Mouse (Mus musculus): ENCODE results near the gene Stn1. TPM values are rescaled to one million over a fixed set of nuclear protein-coding genes. Genes with fewer than 3 reads are reported as not detected.

Gene Stn1
- polyA plus RNA-seq, 2 experiments = 39.1 to 53.6 TPM

DNA sequence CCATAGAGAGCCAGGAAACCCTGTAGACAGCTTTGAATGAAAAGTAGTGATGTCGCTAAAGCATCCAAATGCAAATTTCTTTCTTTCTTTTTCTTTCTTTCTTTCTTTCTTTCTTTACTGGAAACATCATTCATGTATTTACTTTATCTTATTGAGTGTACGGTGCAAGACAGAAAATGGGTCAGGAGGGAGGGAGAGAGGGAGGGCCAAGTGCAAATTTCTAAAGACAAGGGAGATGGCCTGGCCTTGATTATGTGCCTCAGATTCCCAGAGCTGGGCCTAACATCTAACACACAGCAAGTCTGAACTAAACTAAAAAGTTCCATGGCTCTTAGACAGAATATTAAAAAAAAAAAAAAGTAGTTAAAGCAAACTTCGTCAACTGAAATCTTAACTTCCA is 63.9 kb downstream of the Stn1 start:
- no peak overlapping the region for H3K4me2 ChIP-seq (replicated peaks; ENCODE audit: low read depth, low read length, severe bottlenecking)
- DNase-seq (ENCODE audit: low spot score) (no peak), ATAC-seq (ENCODE audit: low FRiP score, low read depth) (no peak)
- H3K4me3 ChIP-seq (replicated peaks; ENCODE audit: low read length) = no peak overlapping the region
- no peaks in the 10 kb centered on the region for H3K4me1 ChIP-seq (ENCODE audit: control insufficient read depth, insufficient read depth, low read length)
- no peak overlapping the region for H3K27ac ChIP-seq (replicated peaks; ENCODE audit: low read depth, low read length)
- TF ChIP-seq POLR2A (IDR thresholded peaks at IDR 0.05; ENCODE audit: borderline replicate concordance, extremely low read depth, insufficient read depth, insufficient read length) = no peak
- H3K27me3 ChIP-seq (ENCODE audit: control insufficient read depth, insufficient read depth, low read length) = no peaks in the 10 kb centered on the region
- H3K9ac ChIP-seq (ENCODE audit: low read depth, low read length, severe bottlenecking) = no peak overlapping the region
- no peaks in the 10 kb centered on the region for H3K9me3 ChIP-seq (ENCODE audit: control insufficient read depth, low read length)
- 81% methylated on average over 3 of the region's 3 CpGs for WGBS
- H3K36me3 ChIP-seq (ENCODE audit: control insufficient read depth, insufficient read depth, low read length) = no peaks in the 10 kb centered on the region

DNA sequence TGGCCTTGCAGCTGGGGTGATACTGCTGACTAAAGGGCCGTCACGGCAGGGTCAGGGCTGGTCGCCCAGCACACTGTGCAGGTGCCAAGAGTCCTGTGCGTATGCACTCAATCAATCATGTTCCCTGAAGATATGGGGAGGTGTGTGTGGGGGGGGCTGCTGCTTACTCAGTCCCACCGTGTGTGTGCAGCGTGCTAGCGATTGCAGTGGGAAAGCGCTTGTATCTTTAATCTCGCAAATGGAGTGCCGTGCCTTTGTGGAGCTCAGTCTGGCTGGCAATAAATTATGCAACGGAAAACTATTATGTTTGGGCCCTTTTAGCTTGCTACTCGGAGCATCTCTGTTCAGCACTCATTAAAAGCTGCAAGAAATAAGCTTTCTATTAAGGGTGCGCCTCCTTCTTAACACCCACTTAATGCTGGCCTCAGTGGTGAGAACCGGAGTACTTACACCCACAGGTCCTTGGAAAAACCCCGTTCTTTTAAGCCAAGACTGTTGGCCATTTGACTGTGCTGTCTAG is 64.4 kb downstream of the Stn1 start:
- no peak overlapping the region for H3K4me3 ChIP-seq (replicated peaks; ENCODE audit: low read length)
- ATAC-seq (ENCODE audit: low FRiP score, low read depth) (no peak), DNase-seq (ENCODE audit: low spot score) (no peak)
- no peak overlapping the region for H3K4me2 ChIP-seq (replicated peaks; ENCODE audit: low read depth, low read length, severe bottlenecking)
- no peak overlapping the region for H3K9ac ChIP-seq (ENCODE audit: low read depth, low read length, severe bottlenecking)
- no peaks in the 10 kb centered on the region for H3K4me1 ChIP-seq (ENCODE audit: control insufficient read depth, insufficient read depth, low read length)
- H3K36me3 ChIP-seq (ENCODE audit: control insufficient read depth, insufficient read depth, low read length) = no peaks in the 10 kb centered on the region
- WGBS = 27% methylated on average over 15 of the region's 15 CpGs
- H3K9me3 ChIP-seq (ENCODE audit: control insufficient read depth, low read length) = no peaks in the 10 kb centered on the region
- no peaks in the 10 kb centered on the region for H3K27me3 ChIP-seq (ENCODE audit: control insufficient read depth, insufficient read depth, low read length)
- no peak for TF ChIP-seq POLR2A (IDR thresholded peaks at IDR 0.05; ENCODE audit: borderline replicate concordance, extremely low read depth, insufficient read depth, insufficient read length)
- H3K27ac ChIP-seq (replicated peaks; ENCODE audit: low read depth, low read length) = no peak overlapping the region

DNA sequence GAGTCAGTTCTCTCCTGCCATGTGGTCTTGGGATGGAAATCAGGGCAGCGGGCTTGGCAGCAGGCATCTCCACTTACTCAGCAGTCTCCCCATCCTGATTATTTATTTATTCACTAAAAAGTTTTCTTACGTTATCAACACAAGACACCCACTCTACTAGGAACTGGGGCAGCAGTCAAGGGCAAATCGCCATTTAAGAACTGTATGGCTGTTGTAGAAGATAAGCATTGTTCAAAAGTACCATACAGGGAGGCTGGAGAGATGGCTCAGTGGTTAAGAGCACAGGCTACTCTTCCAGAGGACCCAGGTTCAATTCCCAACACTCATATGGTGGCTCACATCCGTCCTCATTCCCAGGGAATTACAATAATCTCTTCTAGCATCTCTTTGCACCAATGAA is 65.5 kb downstream of the Stn1 start:
- Histone ChIP-seq H3K27ac (replicated peaks; ENCODE audit: low read depth, low read length) (no peak overlapping the region), H3K9ac (ENCODE audit: low read depth, low read length, severe bottlenecking) (no peak overlapping the region), H3K27me3 (ENCODE audit: control insufficient read depth, insufficient read depth, low read length) (no peaks in the 10 kb centered on the region), H3K4me1 (ENCODE audit: control insufficient read depth, insufficient read depth, low read length) (no peaks in the 10 kb centered on the region), H3K4me2 (replicated peaks; ENCODE audit: low read depth, low read length, severe bottlenecking) (no peak overlapping the region), H3K36me3 (ENCODE audit: control insufficient read depth, insufficient read depth, low read length) (no peaks in the 10 kb centered on the region), H3K9me3 (ENCODE audit: control insufficient read depth, low read length) (no peaks in the 10 kb centered on the region), H3K4me3 (replicated peaks; ENCODE audit: low read length) (no peak overlapping the region)
- ATAC-seq (ENCODE audit: low FRiP score, low read depth) (no peak), DNase-seq (ENCODE audit: low spot score) (no peak)
- WGBS = 79% methylated on average over 4 of the region's 4 CpGs
- no peak for TF ChIP-seq POLR2A (IDR thresholded peaks at IDR 0.05; ENCODE audit: borderline replicate concordance, extremely low read depth, insufficient read depth, insufficient read length)

DNA sequence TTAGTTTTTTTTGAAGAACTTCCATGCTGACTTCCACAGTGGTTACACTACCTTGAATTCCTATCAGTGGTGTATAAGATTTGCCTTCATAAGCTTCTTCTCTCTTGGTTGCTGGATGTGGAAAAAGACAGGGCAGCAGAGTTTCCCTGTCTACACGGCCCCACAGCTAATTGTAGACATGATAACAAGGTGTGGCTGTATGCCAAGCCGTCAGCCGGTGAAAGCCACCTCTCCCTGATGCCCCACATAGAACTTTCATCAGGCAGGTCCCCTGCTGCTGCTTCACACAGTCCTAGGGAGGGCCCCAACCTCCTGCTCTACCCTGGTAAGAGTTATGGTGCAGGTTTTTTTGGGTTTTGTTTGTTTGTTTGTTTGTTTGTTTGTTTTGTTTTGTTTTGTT is 68.6 kb downstream of the Stn1 start:
- no peaks in the 10 kb centered on the region for H3K36me3 ChIP-seq (ENCODE audit: control insufficient read depth, insufficient read depth, low read length)
- H3K4me1 ChIP-seq (ENCODE audit: control insufficient read depth, insufficient read depth, low read length) = peaks cover 3% of the 10 kb centered on the region; the same call in 1 of the 2 replicates
- no peak overlapping the region for H3K4me3 ChIP-seq (replicated peaks; ENCODE audit: low read length)
- no peak overlapping the region for H3K9ac ChIP-seq (ENCODE audit: low read depth, low read length, severe bottlenecking)
- DNase-seq (ENCODE audit: low spot score) (no peak), ATAC-seq (ENCODE audit: low FRiP score, low read depth) (no peak)
- TF ChIP-seq POLR2A (IDR thresholded peaks at IDR 0.05; ENCODE audit: borderline replicate concordance, extremely low read depth, insufficient read depth, insufficient read length) = no peak
- H3K4me2 ChIP-seq (replicated peaks; ENCODE audit: low read depth, low read length, severe bottlenecking) = no peak overlapping the region
- no peak overlapping the region for H3K27ac ChIP-seq (replicated peaks; ENCODE audit: low read depth, low read length)
- WGBS = 61% methylated on average over 3 of the region's 3 CpGs
- no peaks in the 10 kb centered on the region for H3K27me3 ChIP-seq (ENCODE audit: control insufficient read depth, insufficient read depth, low read length)
- H3K9me3 ChIP-seq (ENCODE audit: control insufficient read depth, low read length) = no peaks in the 10 kb centered on the region

DNA sequence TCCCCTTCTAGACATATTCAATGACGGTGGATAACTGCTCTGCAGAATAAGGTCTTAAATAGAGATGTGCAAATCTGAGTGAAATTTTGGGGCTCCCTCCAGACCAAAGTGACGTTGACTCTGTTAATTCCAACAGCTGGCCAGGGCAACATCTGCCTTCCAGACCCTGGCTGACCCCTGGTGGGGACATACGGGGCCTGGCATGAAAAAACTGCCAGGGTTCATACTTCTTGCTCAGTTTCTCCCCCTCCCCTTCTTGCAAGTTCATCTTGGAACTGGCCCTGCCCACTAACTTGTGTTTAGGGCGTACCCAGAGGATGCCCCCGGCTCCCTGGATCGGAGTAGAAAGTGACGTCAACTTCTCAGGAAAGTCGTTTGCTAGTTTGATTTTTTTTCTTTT is 70.5 kb downstream of the Stn1 start:
- Histone ChIP-seq H3K36me3 (ENCODE audit: control insufficient read depth, insufficient read depth, low read length) (no peaks in the 10 kb centered on the region), H3K9ac (ENCODE audit: low read depth, low read length, severe bottlenecking) (no peak overlapping the region), H3K9me3 (ENCODE audit: control insufficient read depth, low read length) (no peaks in the 10 kb centered on the region), H3K4me2 (replicated peaks; ENCODE audit: low read depth, low read length, severe bottlenecking) (no peak overlapping the region), H3K4me1 (ENCODE audit: control insufficient read depth, insufficient read depth, low read length) (peaks cover 11% of the 10 kb centered on the region), H3K27ac (replicated peaks; ENCODE audit: low read depth, low read length) (no peak overlapping the region), H3K4me3 (replicated peaks; ENCODE audit: low read length) (no peak overlapping the region), H3K27me3 (ENCODE audit: control insufficient read depth, insufficient read depth, low read length) (no peaks in the 10 kb centered on the region)
- no peak for TF ChIP-seq POLR2A (IDR thresholded peaks at IDR 0.05; ENCODE audit: borderline replicate concordance, extremely low read depth, insufficient read depth, insufficient read length)
- no peak for ATAC-seq (ENCODE audit: low FRiP score, low read depth)
- DNase-seq (ENCODE audit: low spot score) = no peak
- WGBS = 61% methylated on average over 8 of the region's 8 CpGs

DNA sequence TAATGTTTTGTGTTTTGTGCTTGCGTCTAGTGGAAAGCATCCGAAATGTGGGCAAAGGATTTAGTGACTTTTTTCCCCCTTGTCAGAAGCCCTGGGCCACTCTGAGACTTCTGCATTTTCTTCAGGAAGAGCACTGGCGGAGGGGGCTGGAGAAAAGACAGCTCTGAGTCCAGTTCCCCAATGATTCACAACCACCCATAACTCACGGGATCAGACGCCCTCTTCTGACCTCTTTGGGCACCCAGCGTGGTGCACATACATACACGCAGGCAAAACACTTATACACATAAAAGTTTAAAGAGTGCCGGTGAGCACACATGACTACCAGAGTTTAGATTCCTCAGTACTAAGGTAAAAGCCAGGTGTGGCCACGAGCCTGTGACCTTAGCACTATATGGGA is 71.8 kb downstream of the Stn1 start:
- H3K27ac ChIP-seq (replicated peaks; ENCODE audit: low read depth, low read length) = no peak overlapping the region
- peaks cover 11% of the 10 kb centered on the region for H3K4me1 ChIP-seq (ENCODE audit: control insufficient read depth, insufficient read depth, low read length)
- ATAC-seq (ENCODE audit: low FRiP score, low read depth) (no peak), DNase-seq (ENCODE audit: low spot score) (no peak)
- 58% methylated on average over 9 of the region's 9 CpGs for WGBS
- no peaks in the 10 kb centered on the region for H3K36me3 ChIP-seq (ENCODE audit: control insufficient read depth, insufficient read depth, low read length)
- H3K4me2 ChIP-seq (replicated peaks; ENCODE audit: low read depth, low read length, severe bottlenecking) = no peak overlapping the region
- H3K4me3 ChIP-seq (replicated peaks; ENCODE audit: low read length) = no peak overlapping the region
- H3K9me3 ChIP-seq (ENCODE audit: control insufficient read depth, low read length) = no peaks in the 10 kb centered on the region
- H3K9ac ChIP-seq (ENCODE audit: low read depth, low read length, severe bottlenecking) = no peak overlapping the region
- TF ChIP-seq POLR2A (IDR thresholded peaks at IDR 0.05; ENCODE audit: borderline replicate concordance, extremely low read depth, insufficient read depth, insufficient read length) = no peak
- no peaks in the 10 kb centered on the region for H3K27me3 ChIP-seq (ENCODE audit: control insufficient read depth, insufficient read depth, low read length)
